Mouse (Mus musculus) CH12.LX (cell line): ENCODE measurements at regions not wholly inside any gene's neighbourhood (a gene's known extent, or its start where the extent isn't known, plus 50 kb on each side); places are given as distances from the start of the nearest gene placed in this dataset.

Source experiments
- CHD2 ChIP-seq: IDR thresholded peaks from 2 replicates; pipeline ENCODE4 v1.6.1; 2011; ENCODE audit warnings: low read length, improper control_type of control experiment
- CTCF ChIP-seq, 2 experiments: IDR thresholded peaks in 1 of 2; conservative IDR thresholded peaks in 1 of 2; 2 replicates each; pipeline ENCODE4 v1.5.1; 2011 to 2012; ENCODE audit warnings: low read depth in 2 of 2, low read length in 2 of 2, improper control_type of control experiment in 1 of 2, inconsistent platforms in 1 of 2, mild to moderate bottlenecking in 1 of 2, moderate library complexity in 1 of 2
- GABPA ChIP-seq: IDR thresholded peaks from 2 replicates; pipeline ENCODE4 v1.6.1; 2012; ENCODE audit warnings: low read depth, low read length, improper control_type of control experiment, inconsistent platforms; ENCODE audit not compliant: insufficient replicate concordance
- HCFC1 ChIP-seq: IDR thresholded peaks from 2 replicates; pipeline ENCODE4 v1.6.1; 2012; ENCODE audit warnings: low read depth, mild to moderate bottlenecking, inconsistent platforms, low read length, improper control_type of control experiment
- MAFK ChIP-seq: IDR thresholded peaks from 2 replicates; pipeline ENCODE4 v1.6.1; 2011; ENCODE audit warnings: low read length, improper control_type of control experiment; ENCODE audit not compliant: insufficient replicate concordance
- MXI1 ChIP-seq: IDR thresholded peaks from 2 replicates; pipeline ENCODE4 v1.6.1; 2011; ENCODE audit warnings: mild to moderate bottlenecking, low read depth, low read length, improper control_type of control experiment
- POLR2A ChIP-seq: IDR thresholded peaks from 2 replicates; pipeline ENCODE4 v1.6.1; 2011; ENCODE audit warnings: low read depth, mild to moderate bottlenecking, improper control_type of control experiment, low read length
- SMC3 ChIP-seq: IDR thresholded peaks from 2 replicates; pipeline ENCODE4 v1.6.1; 2011; ENCODE audit warnings: low read depth, low read length, improper control_type of control experiment
- TCF12 ChIP-seq: IDR thresholded peaks from 2 replicates; pipeline ENCODE4 v1.6.1; 2014; ENCODE audit warnings: low read depth, mild to moderate bottlenecking, inconsistent platforms, low read length, improper control_type of control experiment
- UBTF ChIP-seq: IDR thresholded peaks from 2 replicates; pipeline ENCODE4 v1.6.1; 2012; ENCODE audit warnings: low read depth, mild to moderate bottlenecking, inconsistent platforms, low read length, improper control_type of control experiment, moderate library complexity
- ZKSCAN1 ChIP-seq: IDR thresholded peaks from 2 replicates; pipeline ENCODE4 v1.6.1; 2012; ENCODE audit warnings: low read depth, inconsistent platforms, low read length, improper control_type of control experiment, borderline replicate concordance
- ZNF384 ChIP-seq: IDR thresholded peaks from 2 replicates; pipeline ENCODE4 v1.6.1; 2012; ENCODE audit warnings: low read depth, low read length, improper control_type of control experiment, inconsistent platforms

DNA sequence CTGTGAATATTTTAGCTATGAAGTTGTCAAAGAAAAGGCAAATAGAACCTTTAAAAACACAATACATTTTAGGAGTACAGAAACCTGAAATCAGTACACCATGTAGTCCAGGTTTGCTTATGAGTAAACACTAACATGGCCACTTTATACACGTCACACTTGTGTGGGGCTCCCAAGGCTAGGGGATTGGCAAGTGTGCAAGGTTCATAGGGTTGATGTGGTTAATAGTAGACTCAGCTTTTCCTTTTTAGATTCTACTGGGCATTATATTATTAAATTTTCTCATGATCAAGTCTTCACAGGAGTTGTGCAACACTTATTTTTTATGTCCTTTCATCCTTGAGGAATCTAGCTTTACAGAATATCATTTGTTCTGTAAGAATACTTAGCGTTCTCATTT, 88.7 kb downstream of the Car2 start:
- TF ChIP-seq ZKSCAN1, result no peak
- no peak for TF ChIP-seq MXI1
- TF ChIP-seq UBTF, result no peak
- no peak for TF ChIP-seq HCFC1
- TF ChIP-seq CTCF (conservative IDR thresholded peaks at IDR 0.05 in 1 of 2, IDR thresholded peaks at IDR 0.05 in 1 of 2; ENCODE audit: low read depth in 2 of 2, low read length in 2 of 2), result no peak
- TF ChIP-seq MAFK, result no peak
- TF ChIP-seq POLR2A, result no peak
- no peak for TF ChIP-seq ZNF384
- TF ChIP-seq SMC3, result no peak
- no peak for TF ChIP-seq CHD2
- no peak for TF ChIP-seq GABPA
- TF ChIP-seq TCF12, result no peak
